Mouse (Mus musculus) gastrocnemius, postnatal 14 days (tissue): Measurements from ENCODE around the gene Fas. TPM values are rescaled to one million over a fixed set of nuclear protein-coding genes. Genes with fewer than 3 reads are reported as not detected.

Experiments used
- DNase-seq: peaks from one replicate; pipeline ENCODE4 v3.0.0; 2021; ENCODE audit warnings: mixed read lengths
- intact Hi-C: fragments of 180-260 bp; cut with DNase I; formaldehyde crosslinking; loops from one replicate; pipeline ENCODE4 v1.15.1; 2025; ENCODE audit warnings: low total_unique reads
- long read RNA-seq, 2 experiments: library from polyadenylated mRNA; stranded (forward); transcript quantifications; one replicate each; pipeline ENCODE4 v2.0.0; 2021
- total RNA-seq, 2 experiments: library from RNA; stranded (reverse); gene quantifications; 2 replicates each; pipeline ENCODE4 v1.2.3; 2021

The Fas gene
- total RNA-seq = 1 to 10 TPM; 2.8 to 6.0 TPM
- long read RNA-seq, experiment 1, transcript Fas-201 (9 exons, 1,481 nt) = major isoform, 5 of 6 reads
- long read RNA-seq, experiment 1, partial matches to known transcripts = 1 of 6 reads
- long read RNA-seq, experiment 1, other reads (novel, unspliced or antisense) = 0 of 6 reads
- long read RNA-seq, experiment 2, partial matches to known transcripts = 0 of 3 reads
- long read RNA-seq, experiment 2, other reads (novel, unspliced or antisense) = 0 of 3 reads

DNA sequence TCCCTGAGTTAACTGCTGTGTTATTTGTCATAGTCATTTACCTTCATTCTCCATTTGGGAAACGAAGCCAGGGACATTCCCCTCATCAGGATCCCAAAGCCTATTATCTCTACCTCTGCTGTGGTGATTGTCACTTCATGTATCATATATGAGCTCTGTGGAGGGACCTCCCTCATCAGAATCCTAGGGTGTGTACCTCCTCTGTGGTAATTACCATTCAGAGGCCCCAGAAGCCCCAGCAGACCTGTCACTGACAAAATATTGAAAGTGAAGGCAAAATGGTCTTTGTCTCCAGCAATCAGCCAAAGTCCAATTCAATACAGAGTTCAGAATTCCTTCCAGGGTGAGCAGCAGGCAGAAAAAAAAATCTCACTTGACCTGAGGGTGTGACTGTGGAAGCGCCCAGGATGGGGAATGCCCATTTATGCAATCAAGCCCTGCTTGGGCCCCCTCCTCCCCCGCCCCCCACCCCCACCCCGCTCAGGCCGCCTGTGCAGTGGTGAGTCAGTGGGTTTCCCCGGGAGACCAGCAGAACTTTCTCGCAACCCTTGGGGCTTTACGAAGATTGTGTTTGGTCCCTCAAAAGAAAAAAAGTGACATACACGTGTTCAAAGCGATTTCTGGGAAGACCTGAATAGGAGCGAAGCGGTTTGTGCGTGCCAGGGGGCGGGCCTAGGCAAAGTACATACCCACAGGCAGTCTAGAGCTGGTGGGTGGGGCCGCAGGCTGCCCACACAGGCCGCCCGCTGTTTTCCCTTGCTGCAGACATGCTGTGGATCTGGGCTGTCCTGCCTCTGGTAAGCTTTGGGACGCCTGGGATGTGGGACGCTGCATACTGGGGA is at the start of gene Fas:
Fas (plus strand) TSS at position 719 of the 842 bp plus-strand sequence.
- peak; percentile 76 for DNase-seq
- intact Hi-C loops = no loop called here

DNA sequence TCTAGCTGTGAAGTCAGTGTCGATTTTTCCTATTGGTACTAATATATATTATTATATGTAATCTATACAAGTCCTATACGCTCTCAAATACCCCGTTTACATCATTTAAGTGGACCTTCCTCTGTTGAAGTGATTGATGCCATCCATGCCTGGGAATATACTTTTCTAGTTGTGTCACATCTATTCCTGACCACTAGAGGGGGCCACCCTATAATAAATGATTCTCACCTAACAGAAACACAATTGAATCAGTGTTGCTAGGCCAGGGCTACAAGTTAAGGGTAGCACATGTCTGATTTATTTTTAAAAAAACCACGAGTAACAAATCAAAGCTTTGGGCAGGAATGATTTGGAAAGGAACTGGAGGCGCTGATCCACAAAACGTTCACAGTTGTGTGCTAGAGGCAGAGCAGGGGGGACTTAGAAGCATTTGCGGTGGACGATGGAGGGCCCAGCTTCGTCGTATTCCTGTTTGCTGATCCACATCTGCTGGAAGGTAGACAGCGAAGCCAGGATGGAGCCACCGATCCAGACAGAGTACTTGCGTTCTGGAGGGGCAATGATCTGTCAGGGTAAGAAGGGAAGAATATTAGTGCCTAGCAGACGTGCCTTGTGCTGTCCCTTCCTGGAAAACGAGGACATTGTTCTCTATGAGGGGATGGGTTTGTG is 49.1 kb upstream of the Fas start:
- no peak for DNase-seq
- intact Hi-C loops = loop anchor here (10.0 kb wide), 3 partner anchors 83 to 393 kb away; partner anchors contain the start of gene Ch25h

GRCm38 (mm10) chr19:34242925-34243324 is 47.5 kb upstream of the Fas start:
- intact Hi-C loops = loop anchor here (10.0 kb wide), 3 partner anchors 82 to 392 kb away; partner anchors contain the start of gene Ch25h
- no peak for DNase-seq

- intact Hi-C loops = loop anchor here (2.0 to 10.0 kb wide), 4 partner anchors 41 to 391 kb away; partner anchors contain the start of gene Ch25h
- peak; percentile 35 for DNase-seq
Observed at GRCm38 (mm10) chr19:34244056-34244455, 46.4 kb upstream of the Fas start.

DNA sequence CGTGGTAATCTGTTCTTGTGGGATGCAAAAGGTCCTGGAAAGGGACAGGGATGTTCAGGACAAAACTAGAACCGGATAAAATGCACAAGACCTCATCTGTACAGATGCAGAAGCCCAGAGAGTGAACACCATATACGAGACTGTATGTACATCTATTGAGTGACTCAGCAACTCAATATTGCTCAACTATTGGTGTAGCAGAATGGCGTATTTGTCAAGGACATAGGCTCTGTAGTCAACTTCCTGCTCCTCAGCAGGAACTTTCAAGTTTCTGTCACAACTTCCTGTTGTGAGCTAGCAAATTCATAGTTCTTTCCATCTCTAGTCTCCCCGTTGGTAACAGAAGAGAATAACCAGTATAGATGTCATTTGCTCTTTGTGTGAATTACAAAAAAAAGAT is 41.9 kb upstream of the Fas start:
- DNase-seq = no peak
- intact Hi-C loops = loop anchor here (10.0 kb wide), 3 partner anchors 76 to 386 kb away; partner anchors contain the start of gene Ch25h

- intact Hi-C loops = no loop called here
- no peak for DNase-seq
Observed at GRCm38 (mm10) chr19:34250621-34251020, 39.8 kb upstream of the Fas start.

GRCm38 (mm10) chr19:34251900-34252299 is 38.6 kb upstream of the Fas start:
- no peak for DNase-seq
- intact Hi-C loops = no loop called here

GRCm38 (mm10) chr19:34252450-34252849 is 38.0 kb upstream of the Fas start:
- no peak for DNase-seq
- intact Hi-C loops = no loop called here

GRCm38 (mm10) chr19:34254101-34254879 is 36.2 kb upstream of the Fas start:
- intact Hi-C loops = no loop called here
- DNase-seq = no peak

DNA sequence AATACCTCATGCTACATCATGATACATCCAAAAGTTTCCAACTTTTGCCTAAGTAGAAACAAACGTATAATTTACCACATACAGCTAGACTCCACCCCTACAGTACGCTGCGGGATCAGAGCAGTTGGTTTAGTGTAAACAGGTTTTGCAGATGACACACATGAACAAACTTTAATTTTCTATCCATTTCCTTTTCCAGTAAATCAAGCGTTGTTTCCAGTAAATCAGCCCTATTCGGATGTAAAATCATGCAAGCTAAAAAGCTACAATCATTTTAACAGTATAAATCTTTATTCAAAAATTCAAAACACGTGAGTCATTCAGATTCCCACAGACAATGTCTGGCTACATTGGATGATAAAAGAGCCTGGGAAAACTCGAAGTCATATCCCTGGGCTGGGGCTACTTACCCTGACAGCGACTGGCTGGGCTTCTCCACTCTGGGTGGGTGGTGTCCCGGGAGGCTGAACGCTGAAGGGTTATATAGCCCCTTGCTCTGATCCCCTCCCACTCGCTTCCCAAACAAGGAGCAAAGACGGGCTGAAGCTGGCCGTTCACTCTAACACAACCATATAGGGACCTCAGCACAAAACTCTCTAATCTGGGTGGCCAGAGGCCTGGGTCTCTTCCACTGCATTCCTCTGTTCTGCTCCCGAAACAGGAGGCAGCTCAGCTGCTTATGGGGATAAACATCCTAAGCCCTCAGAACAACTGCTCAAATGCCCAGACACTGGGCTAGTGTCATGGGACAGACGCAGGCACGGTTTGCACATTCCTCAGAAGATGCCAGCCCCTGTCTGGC is 35.4 kb upstream of the Fas start, which contains the start of gene Acta2:
Acta2 (minus strand) TSS at position 711 of the 802 bp plus-strand sequence.
- intact Hi-C loops = no loop called here
- peak; percentile 52 for DNase-seq

- no peak for DNase-seq
- intact Hi-C loops = no loop called here
Observed at GRCm38 (mm10) chr19:34256149-34256548, 34.3 kb upstream of the Fas start.

DNA sequence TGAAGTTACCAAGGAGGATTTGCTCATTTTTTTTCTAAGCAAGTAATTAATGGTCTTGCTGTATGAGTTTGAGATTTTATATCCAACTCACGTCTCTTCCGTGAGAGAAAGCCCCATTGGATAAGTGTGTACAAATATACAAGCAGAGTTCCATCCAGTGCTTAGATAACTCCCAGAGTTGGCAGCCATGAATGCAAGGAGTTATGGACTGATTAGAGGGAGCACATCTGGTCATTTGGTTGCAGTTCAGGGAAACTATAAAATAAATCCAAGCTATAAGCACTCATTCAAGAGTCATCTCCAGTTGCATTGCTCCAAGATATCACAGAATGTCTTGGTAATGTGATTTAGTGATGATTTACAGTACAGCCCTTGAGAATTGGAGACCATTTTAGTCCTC is 33.5 kb upstream of the Fas start:
- DNase-seq = no peak
- intact Hi-C loops = no loop called here

DNA sequence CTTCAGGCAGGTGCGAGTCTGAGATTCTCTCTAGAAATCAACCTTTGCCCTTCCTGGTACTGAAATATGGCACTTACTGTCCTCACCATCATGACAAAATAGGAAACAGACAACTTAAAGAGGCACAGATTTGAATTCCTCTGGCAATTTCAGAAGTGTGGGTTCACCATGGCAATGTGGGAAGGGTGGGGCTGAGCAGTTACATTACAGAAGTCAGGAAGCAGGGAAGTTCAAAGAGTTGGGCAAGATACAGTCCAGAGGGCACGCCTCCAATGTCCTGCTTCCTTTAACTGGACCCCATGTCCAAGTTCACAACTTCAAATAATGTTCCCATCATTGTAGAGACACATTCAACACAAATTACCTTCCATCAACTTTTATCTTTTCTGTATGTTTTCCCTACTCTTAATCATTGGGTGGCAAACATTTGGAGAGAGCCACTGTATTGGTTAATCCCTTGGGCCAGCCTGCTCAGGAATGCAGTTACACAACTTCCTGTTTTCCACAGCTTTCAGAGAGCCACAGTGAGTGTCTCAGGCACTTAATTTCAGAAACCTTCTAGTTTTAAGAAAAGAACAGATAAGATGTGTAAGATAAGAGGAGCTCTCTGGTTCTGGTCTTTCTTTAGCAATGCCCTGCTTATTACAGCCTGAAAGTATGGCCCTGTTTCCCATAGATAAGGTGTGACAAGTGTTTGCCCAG is 28.0 kb upstream of the Fas start:
- intact Hi-C loops = no loop called here
- DNase-seq = no peak

- intact Hi-C loops = no loop called here
- DNase-seq = no peak
Observed at GRCm38 (mm10) chr19:34265604-34266193, 24.8 kb upstream of the Fas start.

DNA sequence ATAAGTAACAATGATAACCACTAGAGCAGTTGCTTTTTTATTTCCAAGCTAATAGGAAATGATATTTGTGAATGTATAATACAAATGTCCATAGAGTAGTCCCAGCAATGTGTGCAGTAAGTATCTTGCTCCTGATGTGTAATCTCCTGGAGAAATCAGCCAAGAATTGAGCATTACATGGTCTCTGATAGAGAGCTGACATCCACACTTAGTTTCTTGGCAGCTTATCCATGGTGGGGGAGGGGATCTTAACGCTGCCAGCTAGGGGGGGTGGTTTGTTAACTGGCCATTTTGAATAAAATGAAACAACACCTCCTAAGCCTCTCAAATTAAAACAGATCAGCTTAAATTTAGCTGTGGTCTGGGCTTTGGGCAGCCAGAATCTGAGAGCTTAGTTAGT is 21.5 kb upstream of the Fas start:
- intact Hi-C loops = no loop called here
- DNase-seq = no peak

GRCm38 (mm10) chr19:34270106-34270726 is 20.2 kb upstream of the Fas start:
- DNase-seq = no peak
- intact Hi-C loops = no loop called here

- DNase-seq = no peak
- intact Hi-C loops = no loop called here
Observed at GRCm38 (mm10) chr19:34270824-34271464, 19.5 kb upstream of the Fas start.
